Mouse (Mus musculus) heart, embryonic 13.5 days (tissue): Measurements from ENCODE around the gene Mpp5. TPM values are rescaled to one million over a fixed set of nuclear protein-coding genes. Genes with fewer than 3 reads are reported as not detected.

ENCODE experiments used
- ATAC-seq: fragments of 200-750 bp; cut with Nextera tagmentation; 2 replicates; pipeline ENCODE4 v1.8.0; 2017; ENCODE audit warnings: moderate TSS enrichment; ENCODE audit not compliant: insufficient number of reproducible peaks, low FRiP score, low TSS enrichment; ENCODE audit errors: extremely low read depth
- H3K27ac ChIP-seq: fragments of 300-500 bp; sonication (generic); replicated peaks from 2 replicates; pipeline ENCODE4 v1.5.1; 2015; ENCODE audit warnings: moderate library complexity, mild to moderate bottlenecking, inconsistent platforms
- H3K27me3 ChIP-seq: fragments of 300-500 bp; sonication (generic); replicated peaks from 2 replicates; pipeline ENCODE4 v1.6.1; 2015; ENCODE audit warnings: mild to moderate bottlenecking, inconsistent platforms
- H3K36me3 ChIP-seq: fragments of 300-500 bp; sonication (generic); 2 replicates; pipeline ENCODE4 v1.6.1; 2015; ENCODE audit warnings: mild to moderate bottlenecking, inconsistent platforms
- H3K4me1 ChIP-seq: fragments of 300-500 bp; sonication (generic); 2 replicates; pipeline ENCODE4 v1.6.1; 2015; ENCODE audit warnings: inconsistent platforms
- H3K4me2 ChIP-seq: fragments of 300-500 bp; sonication (generic); 2 replicates; pipeline ENCODE4 v1.6.1; 2015; ENCODE audit warnings: inconsistent platforms, mild to moderate bottlenecking, moderate library complexity
- H3K4me3 ChIP-seq: fragments of 300-500 bp; sonication (generic); 2 replicates; pipeline ENCODE4 v1.5.1; 2015; ENCODE audit warnings: moderate library complexity, mild to moderate bottlenecking, inconsistent platforms
- H3K9ac ChIP-seq: fragments of 300-500 bp; sonication (generic); 2 replicates; pipeline ENCODE4 v1.6.1; 2015; ENCODE audit warnings: inconsistent platforms, mild to moderate bottlenecking, moderate library complexity
- H3K9me3 ChIP-seq: fragments of 300-500 bp; sonication (generic); 2 replicates; pipeline ENCODE4 v1.6.1; 2016; ENCODE audit warnings: inconsistent platforms
- WGBS: fragments of 180-500 bp; shearing (Covaris S2); methylation state at CpG from one replicate; pipeline ENCODE4 v1.1.7; 2015; ENCODE audit warnings: mixed read lengths; 5-methylcytosine and 5-hydroxymethylcytosine counted together
- polyA plus RNA-seq: library from polyadenylated mRNA; unstranded; fragments of >200 nt; fragmentation: Nextera tagmentation; extraction: Ambion mirVana; gene quantifications from 2 replicates; pipeline ENCODE4 v1.2.1, GENCODE M21; 2015

Gene Mpp5
- polyA plus RNA-seq = 14.6 and 16.8 TPM in 2 replicates

GRCm38 (mm10) chr12:78748557-78749377 is at the start of gene Mpp5:
Gene Mpp5, plus strand, starts transcription at chr12:78748907.
- WGBS = under 1% methylated on average over 64 of the region's 98 CpGs
- peak; percentile 99 for ATAC-seq
- Histone ChIP-seq H3K4me2 (peak within 1 kb of the TSS; percentile 99), H3K4me3 (peak within 1 kb of the TSS; percentile 94), H3K4me1 (peaks cover 29% of the 10 kb centered on the region), H3K9ac (peak within 1 kb of the TSS; percentile 94), H3K9me3 (no peaks in the 10 kb centered on the region), H3K36me3 (no peaks in the 10 kb centered on the region), H3K27ac (peak within 1 kb of the TSS; percentile 97), H3K27me3 (peaks cover 8% of the 10 kb centered on the region; the same call in 1 of the 2 replicates)

DNA sequence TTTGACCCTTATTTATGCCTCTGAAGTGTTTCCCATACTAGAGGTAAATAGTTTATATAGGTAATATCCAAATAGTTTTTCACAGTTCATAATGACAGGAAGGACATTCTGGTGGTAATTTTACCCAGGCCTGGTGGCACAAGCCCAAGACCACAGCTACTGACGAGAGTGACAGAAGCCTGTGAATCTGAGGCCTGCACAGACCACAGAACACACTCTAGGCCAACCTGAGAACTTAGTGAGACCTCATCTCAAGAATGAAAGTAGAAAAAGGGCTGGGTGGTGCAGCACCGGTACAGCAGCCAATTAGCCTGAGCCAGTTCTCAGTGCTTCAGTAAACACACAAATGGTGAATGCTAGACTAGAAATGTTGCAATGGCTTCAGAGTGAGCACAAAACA is 30.9 kb upstream of the Mpp5 start:
- H3K27ac ChIP-seq = no peak overlapping the region

DNA sequence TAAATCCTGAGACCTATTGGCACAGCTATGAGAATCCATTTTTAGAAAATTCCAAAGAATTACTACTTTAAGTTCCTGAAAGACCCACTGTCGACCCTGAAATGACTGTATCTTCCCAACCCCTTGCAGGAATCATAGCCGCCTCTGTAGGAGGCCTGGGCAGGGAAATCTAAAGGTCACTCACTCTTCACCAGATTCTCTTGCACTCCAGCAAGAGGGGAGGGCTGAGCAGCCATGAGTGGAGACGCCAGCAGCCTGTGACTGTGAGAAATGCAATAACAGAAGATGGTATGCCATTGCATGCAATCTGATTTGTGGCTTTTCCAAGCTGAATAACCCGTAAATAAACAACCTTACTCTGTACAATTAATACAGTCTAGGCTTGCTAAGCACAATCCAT is 21.0 kb upstream of the Mpp5 start:
- Histone ChIP-seq H3K4me3 (no peak overlapping the region), H3K4me1 (no peaks in the 10 kb centered on the region)

More for the DNA sequence above, 30.9 kb upstream of the Mpp5 start:
- Histone ChIP-seq H3K4me1 (no peaks in the 10 kb centered on the region), H3K4me2 (no peak overlapping the region), H3K9me3 (no peaks in the 10 kb centered on the region), H3K27me3 (no peaks in the 10 kb centered on the region), H3K4me3 (no peak overlapping the region), H3K9ac (no peak overlapping the region), H3K36me3 (no peaks in the 10 kb centered on the region)
- 69% methylated on average over 2 of the region's 2 CpGs for WGBS
- ATAC-seq = no peak

DNA sequence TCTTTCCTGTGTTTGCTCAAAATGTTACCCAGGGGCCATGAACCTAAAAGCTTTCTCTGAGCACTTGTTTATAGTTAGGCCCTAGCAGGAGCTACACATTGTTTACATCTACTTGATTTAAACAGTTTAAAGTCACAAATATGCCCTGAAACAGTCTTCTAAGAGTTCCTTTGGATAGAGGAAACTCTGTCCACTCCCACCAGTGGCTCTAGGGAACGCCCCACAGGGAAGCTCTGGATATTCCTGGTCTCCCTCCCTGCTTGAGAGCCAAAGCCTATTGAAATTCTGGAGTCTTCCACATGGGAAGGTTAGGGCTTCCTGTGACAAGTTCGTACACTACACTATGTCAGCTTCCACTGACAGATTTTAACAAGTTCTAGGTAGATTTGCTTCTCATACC is 9.1 kb upstream of the Mpp5 start:
- Histone ChIP-seq H3K4me3 (no peak overlapping the region), H3K27me3 (no peaks in the 10 kb centered on the region), H3K27ac (no peak overlapping the region), H3K9ac (no peak overlapping the region), H3K4me1 (no peaks in the 10 kb centered on the region), H3K36me3 (no peaks in the 10 kb centered on the region), H3K4me2 (no peak overlapping the region), H3K9me3 (no peaks in the 10 kb centered on the region)
- no peak for ATAC-seq
- WGBS = 51% methylated on average over 2 of the region's 2 CpGs

More for the DNA sequence above, 21.0 kb upstream of the Mpp5 start:
- no peak overlapping the region for H3K27ac ChIP-seq
- no peaks in the 10 kb centered on the region for H3K36me3 ChIP-seq
- no peak overlapping the region for H3K9ac ChIP-seq
- no peaks in the 10 kb centered on the region for H3K9me3 ChIP-seq
- no peak overlapping the region for H3K4me2 ChIP-seq
- 42% methylated on average over 4 of the region's 4 CpGs for WGBS
- no peak for ATAC-seq
- no peaks in the 10 kb centered on the region for H3K27me3 ChIP-seq

- no peak overlapping the region for H3K9ac ChIP-seq
- H3K27ac ChIP-seq = no peak overlapping the region
- 82% methylated on average over 2 of the region's 2 CpGs for WGBS
- no peak for ATAC-seq
- no peaks in the 10 kb centered on the region for H3K4me1 ChIP-seq
- no peak overlapping the region for H3K4me3 ChIP-seq
- no peaks in the 10 kb centered on the region for H3K36me3 ChIP-seq
- no peaks in the 10 kb centered on the region for H3K9me3 ChIP-seq
- H3K4me2 ChIP-seq = no peak overlapping the region
- no peaks in the 10 kb centered on the region for H3K27me3 ChIP-seq
These were observed 8.4 kb upstream of the Mpp5 start for GRCm38 (mm10) chr12:78740289-78740688.

DNA sequence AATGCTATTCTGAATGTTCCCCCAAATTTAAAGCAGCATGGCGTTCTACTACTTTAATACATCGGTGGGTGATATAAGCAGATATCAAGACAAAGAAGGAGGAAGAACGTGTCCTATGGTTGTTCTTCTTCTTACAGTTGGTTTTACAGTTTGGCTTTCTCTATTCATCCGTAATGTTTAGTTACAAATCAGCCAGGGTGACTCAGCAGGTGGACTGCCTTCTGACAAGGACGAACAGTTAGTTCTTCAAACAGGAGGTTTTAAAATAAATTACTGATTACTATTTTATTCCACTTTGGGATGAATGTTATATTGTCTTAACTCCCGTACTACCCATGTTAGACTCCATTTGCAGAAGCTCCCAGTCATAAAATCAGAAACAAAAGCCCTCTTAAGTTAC is 2.5 kb upstream of the Mpp5 start:
- peaks cover 8% of the 10 kb centered on the region; the same call in 1 of the 2 replicates for H3K27me3 ChIP-seq
- no peak for ATAC-seq
- WGBS = 76% methylated on average over 6 of the region's 6 CpGs
- H3K9ac ChIP-seq = no peak overlapping the region
- no peak overlapping the region for H3K4me2 ChIP-seq
- H3K36me3 ChIP-seq = no peaks in the 10 kb centered on the region
- no peaks in the 10 kb centered on the region for H3K9me3 ChIP-seq
- H3K4me1 ChIP-seq = peaks cover 18% of the 10 kb centered on the region
- H3K4me3 ChIP-seq = no peak overlapping the region
- H3K27ac ChIP-seq = no peak overlapping the region

GRCm38 (mm10) chr12:78747406-78747805 is 1.3 kb upstream of the Mpp5 start:
- Histone ChIP-seq H3K27me3 (peaks cover 8% of the 10 kb centered on the region; the same call in 1 of the 2 replicates), H3K9me3 (no peaks in the 10 kb centered on the region), H3K4me3 (peak overlapping the region; percentile 94; the same call in 1 of the 2 replicates), H3K36me3 (no peaks in the 10 kb centered on the region), H3K4me2 (peak overlapping the region; percentile 99), H3K9ac (peak overlapping the region; percentile 89), H3K4me1 (peaks cover 24% of the 10 kb centered on the region), H3K27ac (no peak overlapping the region)
- 29% methylated on average over 1 of the region's 1 CpGs for WGBS
- ATAC-seq = no peak

- Histone ChIP-seq H3K4me3 (peak overlapping the region; percentile 94), H3K4me2 (peak overlapping the region; percentile 99), H3K27ac (peak overlapping the region; percentile 67), H3K4me1 (peaks cover 26% of the 10 kb centered on the region), H3K36me3 (no peaks in the 10 kb centered on the region), H3K9me3 (no peaks in the 10 kb centered on the region), H3K9ac (peak overlapping the region; percentile 89), H3K27me3 (peaks cover 8% of the 10 kb centered on the region; the same call in 1 of the 2 replicates)
- no peak for ATAC-seq
- under 1% methylated on average over 10 of the region's 10 CpGs for WGBS
These were observed 594 bp upstream of the Mpp5 start for GRCm38 (mm10) chr12:78748113-78748512.

GRCm38 (mm10) chr12:78749378-78749801 is 683 bp downstream of the Mpp5 start:
- ATAC-seq = peak; percentile 42
- Histone ChIP-seq H3K9ac (peak overlapping the region; percentile 94), H3K4me1 (peaks cover 29% of the 10 kb centered on the region), H3K4me2 (peak overlapping the region; percentile 78), H3K9me3 (no peaks in the 10 kb centered on the region), H3K27ac (peak overlapping the region; percentile 97), H3K4me3 (peak overlapping the region; percentile 94), H3K27me3 (peaks cover 8% of the 10 kb centered on the region; the same call in 1 of the 2 replicates), H3K36me3 (no peaks in the 10 kb centered on the region)
- under 1% methylated on average over 25 of the region's 25 CpGs for WGBS

- H3K4me2 ChIP-seq = no peak overlapping the region
- H3K9me3 ChIP-seq = no peaks in the 10 kb centered on the region
- no peak overlapping the region for H3K4me3 ChIP-seq
- H3K27me3 ChIP-seq = no peaks in the 10 kb centered on the region
- H3K36me3 ChIP-seq = no peaks in the 10 kb centered on the region
- H3K4me1 ChIP-seq = no peaks in the 10 kb centered on the region
- no peak overlapping the region for H3K9ac ChIP-seq
- no peak for ATAC-seq
- H3K27ac ChIP-seq = no peak overlapping the region
These were observed 13.3 kb downstream of the Mpp5 start for GRCm38 (mm10) chr12:78761979-78762378.

- Histone ChIP-seq H3K4me3 (no peak overlapping the region), H3K36me3 (0 out of 2 replicates have a peak, but pooled peaks cover 3% of the 10 kb centered on the region), H3K9me3 (no peaks in the 10 kb centered on the region), H3K9ac (no peak overlapping the region), H3K4me1 (peaks cover 31% of the 10 kb centered on the region), H3K27ac (peak overlapping the region; percentile 24; the same call in 1 of the 2 replicates), H3K27me3 (no peaks in the 10 kb centered on the region), H3K4me2 (no peak overlapping the region)
- WGBS = 50% methylated on average over 6 of the region's 6 CpGs
- ATAC-seq = no peak
These were observed 20.5 kb downstream of the Mpp5 start for GRCm38 (mm10) chr12:78769031-78769713.
